Mouse (Mus musculus) heart, postnatal 36 days (tissue): ENCODE data around the gene Hoxd13. TPM values are rescaled to one million over a fixed set of nuclear protein-coding genes. Genes with fewer than 3 reads are reported as not detected.
A peak's percentile ranks its signal among the peaks of the same experiment; 100 is the strongest.

Experiments
- DNase-seq, 2 experiments: peaks; one replicate each; pipeline ENCODE4 v3.0.0; 2021 to 2022
- intact Hi-C: fragments of 180-260 bp; cut with DNase I; formaldehyde crosslinking; loops from one replicate; pipeline ENCODE4 v1.15.1; 2025
- total RNA-seq, 2 experiments: library from RNA; stranded (reverse); gene quantifications; 2 replicates each; pipeline ENCODE4 v1.2.3; 2021

The Hoxd13 gene
- total RNA-seq, 2 experiments from 2014 or later: not detected

DNA sequence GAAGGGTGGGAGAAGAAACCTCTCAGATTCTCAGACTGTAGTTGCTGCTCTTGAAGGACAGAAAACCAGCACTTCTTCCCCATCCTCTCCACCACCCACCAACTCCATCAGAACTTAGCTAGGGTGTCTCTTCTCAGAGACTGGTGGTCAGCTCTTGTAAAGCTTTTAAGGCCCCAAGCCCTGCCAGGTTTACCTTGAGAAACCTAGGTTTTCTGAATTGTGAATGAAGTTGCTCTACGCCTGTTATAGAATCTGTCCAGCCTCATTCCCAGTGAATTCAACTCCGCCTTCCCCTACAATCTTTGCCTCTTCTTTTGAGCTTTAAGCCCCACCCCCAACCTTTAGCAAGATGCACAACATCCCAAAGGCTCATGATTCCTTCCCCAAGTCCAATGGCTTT is 9.0 kb downstream of the Hoxd13 start:
- intact Hi-C loops: no loop called here
- DNase-seq: no peak

GRCm38 (mm10) chr2:74678891-74679595 is 10.9 kb downstream of the Hoxd13 start, which contains the start of gene Hoxd11:
Hoxd11 (plus strand) TSS chr2:74679557.
- intact Hi-C loops: no loop called here
- no peak for DNase-seq

GRCm38 (mm10) chr2:74679596-74679971 is 11.5 kb downstream of the Hoxd13 start:
- no peak for DNase-seq
- intact Hi-C loops: no loop called here

DNA sequence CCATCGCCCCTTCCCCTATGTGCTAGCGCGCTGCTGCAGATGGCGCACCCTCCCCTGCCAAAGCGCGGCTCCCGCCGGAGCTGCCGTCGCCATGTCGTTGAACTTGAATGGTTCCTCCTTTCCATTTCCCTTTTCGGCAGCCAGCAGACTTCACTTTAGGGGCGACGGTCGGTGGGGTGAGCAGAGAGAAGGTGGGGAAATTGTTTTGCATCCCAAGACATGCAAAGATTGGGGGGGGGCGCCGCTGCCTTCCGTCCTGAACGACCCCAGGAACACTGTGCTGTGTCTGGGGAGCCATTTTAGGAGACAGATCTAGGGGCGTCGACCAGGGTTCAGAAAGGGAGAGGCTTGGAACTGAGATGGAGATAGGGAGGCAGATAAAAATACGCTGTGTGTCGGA is 11.9 kb downstream of the Hoxd13 start:
- intact Hi-C loops: no loop called here
- no peak for DNase-seq

DNA sequence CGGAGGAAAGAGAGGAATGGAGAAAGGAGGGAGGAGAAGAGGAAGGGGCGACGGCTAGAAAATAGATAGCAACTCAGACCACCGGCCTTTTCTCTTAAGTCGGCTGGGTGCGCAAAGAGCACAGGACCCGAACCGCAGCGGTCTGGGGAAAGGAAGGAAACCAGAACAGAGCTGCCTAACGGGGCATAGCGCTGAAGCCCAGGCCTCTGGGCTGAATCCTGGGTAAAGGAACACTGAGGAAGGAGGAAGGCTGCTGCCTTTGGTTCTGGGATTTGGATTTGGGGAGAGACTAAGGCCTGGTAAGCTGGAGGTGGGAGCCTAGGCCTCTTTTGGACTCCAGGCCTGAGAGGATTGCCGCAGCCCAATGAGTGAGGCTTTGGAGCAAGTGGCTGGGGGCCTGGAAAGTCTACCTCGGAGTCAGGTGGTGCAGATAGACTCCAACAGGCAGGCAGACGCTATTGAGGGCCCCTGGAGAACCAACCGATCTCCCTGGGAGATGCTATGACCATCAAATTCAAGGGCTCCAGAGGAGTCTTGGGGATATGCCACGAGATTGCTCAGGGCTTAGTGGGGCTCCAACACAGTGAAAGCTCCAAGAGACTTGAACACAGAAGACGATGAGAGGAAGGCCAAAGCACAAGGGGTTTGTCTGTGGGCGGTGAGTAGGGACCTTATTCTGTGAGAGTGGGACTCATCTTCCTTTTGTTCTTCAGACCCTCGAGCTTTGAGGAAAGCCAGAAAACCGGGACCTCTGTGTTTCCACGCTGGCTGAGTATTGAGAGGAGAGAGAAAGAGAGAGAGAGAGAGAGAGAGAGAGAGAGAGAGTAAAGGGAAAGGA is 12.7 kb downstream of the Hoxd13 start:
- no peak for DNase-seq
- intact Hi-C loops: no loop called here

GRCm38 (mm10) chr2:74681594-74682531 is 13.8 kb downstream of the Hoxd13 start:
- intact Hi-C loops: no loop called here
- DNase-seq: no peak

GRCm38 (mm10) chr2:74682796-74683195 is 14.7 kb downstream of the Hoxd13 start:
- intact Hi-C loops: no loop called here
- DNase-seq: no peak

DNA sequence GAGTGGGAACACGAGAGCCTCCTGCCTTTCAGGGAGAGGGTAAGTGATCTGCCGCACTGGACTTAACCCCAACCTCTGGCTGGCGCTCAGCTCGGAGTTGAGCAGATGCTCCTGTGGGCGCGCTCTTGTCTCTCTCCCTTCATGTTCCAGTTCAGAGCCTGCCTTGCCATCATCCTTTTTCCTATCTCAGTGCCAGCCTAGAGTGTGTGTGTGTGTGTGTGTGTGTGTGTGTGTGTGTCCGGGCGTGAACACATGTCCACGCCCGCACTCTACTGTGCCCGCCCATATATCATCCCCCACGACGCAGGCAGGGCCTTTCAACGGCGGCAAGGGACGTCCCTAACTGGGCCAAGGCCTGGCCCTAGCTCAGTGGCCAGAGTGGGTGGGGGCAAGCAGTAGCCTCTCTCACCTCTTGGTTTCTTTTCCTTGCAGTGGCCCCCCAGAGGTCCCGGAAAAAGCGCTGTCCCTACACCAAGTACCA is 15.4 kb downstream of the Hoxd13 start:
- no peak for DNase-seq
- intact Hi-C loops: no loop called here

DNA sequence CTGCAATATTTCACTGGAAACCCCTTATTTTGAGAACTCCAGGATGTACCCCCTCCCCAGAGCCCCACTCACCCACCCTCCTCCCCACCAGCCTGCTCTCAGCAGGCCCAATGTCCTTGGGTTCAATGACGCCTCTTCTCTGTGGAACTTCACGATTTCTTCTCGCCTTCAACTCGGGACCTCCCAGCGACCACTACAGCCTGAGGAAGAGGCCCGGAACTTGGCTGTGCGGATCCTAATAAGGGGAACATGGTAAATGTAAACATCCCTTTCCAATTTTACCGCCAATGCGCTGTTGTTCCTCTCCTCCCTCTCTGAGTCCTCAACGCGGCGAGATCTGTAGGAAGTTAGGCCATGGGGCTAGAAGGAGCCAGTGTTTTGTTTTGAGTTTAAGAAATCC is 16.0 kb downstream of the Hoxd13 start:
- intact Hi-C loops: no loop called here
- no peak for DNase-seq

DNA sequence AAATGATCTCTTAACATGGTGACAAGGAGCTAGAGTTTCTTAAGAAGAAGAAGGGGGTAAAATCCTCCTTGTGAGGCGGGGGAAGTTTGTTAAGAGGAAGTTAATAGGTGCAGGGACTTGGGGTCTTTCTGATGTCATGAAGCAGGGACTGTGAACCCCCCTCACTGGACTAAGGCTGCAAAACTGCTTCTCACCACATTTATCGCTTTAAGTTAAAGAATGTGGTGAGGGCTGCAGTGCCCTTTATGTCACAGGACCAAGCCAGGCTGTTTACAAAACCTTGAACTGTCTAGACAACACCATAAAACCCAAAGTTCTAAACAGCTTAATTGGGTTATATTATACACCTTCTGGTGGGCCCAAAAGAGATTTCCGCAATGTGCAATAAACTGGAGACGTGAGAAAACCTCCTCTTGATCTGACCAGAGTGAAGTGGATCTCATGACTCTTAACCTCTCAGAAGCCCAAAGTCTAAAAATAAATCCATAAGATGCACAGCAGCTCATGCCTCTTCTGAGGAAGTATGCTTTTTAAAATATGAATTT is 17.0 kb downstream of the Hoxd13 start:
- intact Hi-C loops: no loop called here
- DNase-seq: no peak

DNA sequence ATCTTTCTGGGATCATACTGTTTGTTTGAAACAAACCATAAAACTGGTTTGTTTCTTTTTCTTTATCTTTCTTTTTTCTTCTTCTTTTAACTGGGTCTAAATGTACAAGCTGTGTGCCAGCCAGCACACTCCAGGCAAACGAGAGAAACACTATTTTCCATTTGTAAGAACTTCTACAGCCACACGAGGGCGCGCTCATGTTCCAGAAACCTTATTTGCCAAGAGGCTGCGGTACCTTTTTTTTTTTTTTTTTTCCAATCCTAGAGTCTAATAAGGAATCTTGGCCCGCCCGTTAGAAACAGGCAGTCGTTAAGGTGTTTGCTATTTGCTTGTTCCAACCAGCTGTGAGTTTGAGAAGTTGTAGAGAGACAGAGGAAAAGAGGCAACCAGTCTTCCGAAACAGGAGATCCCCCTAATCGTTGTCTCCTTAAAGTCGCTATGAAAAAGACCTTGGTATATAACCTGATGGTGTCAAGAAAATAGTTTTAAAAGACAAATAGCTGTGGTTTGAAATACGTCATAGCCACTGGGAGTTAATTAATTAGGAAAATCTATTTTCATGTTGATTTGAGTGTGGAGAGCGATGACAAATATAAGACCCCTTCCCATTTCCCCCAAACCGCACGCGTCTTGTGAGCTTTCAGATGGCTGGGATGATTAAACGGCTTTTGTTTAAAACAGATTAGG is 18.3 kb downstream of the Hoxd13 start:
- intact Hi-C loops: no loop called here
- DNase-seq: peak in 1 of 2 experiments; percentile 61

GRCm38 (mm10) chr2:74686988-74687697 is 19.0 kb downstream of the Hoxd13 start:
- intact Hi-C loops: no loop called here
- no peak for DNase-seq

GRCm38 (mm10) chr2:74687698-74688555 is 19.8 kb downstream of the Hoxd13 start:
- intact Hi-C loops: no loop called here
- DNase-seq: no peak

DNA sequence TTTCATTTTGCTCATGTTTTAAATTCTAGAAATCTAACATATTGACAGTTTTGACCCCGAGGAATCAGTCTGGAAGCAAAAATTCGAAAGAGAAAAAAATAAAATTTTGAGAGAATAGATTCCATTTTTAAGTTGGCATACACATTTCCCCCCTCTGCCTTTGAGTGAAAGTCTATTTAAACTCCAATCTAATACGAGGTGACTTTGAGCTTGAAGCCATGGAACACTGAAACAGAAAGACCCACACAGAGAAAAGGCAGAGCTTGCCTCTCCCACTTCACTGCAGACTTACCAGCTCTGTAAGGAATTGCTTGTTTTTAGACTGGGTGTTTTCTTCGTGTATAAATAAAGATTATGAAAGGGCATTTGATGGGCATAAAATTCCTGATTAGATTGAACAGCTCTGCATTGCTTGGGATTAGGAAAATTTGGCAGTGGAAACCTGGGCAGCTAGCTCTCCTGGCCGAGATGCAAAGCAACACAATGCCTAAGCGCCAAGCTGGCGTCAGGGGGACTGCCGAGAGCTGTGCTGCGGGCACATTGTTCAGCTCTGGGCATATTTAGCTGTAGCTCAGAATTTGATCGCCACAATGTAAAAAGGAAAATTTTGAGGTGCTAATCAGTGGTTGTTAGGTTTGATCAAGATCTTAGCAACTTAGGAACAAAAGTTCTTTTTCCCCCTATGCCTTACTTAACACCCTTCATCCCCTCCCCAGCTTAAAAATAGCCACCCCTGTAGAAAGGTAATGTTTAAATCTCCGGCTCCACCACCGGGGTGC is 20.9 kb downstream of the Hoxd13 start:
- intact Hi-C loops: no loop called here
- DNase-seq: no peak

- intact Hi-C loops: loop anchor here (10.0 kb wide), 1 partner anchor 1415 kb away; the partner anchor contains the start of gene Sp9
- DNase-seq: no peak
Observed at GRCm38 (mm10) chr2:74689574-74690337, 21.6 kb downstream of the Hoxd13 start.

- no peak for DNase-seq
- intact Hi-C loops: loop anchor here (10.0 kb wide), 1 partner anchor 1416 kb away; the partner anchor contains the start of gene Sp9
Observed at GRCm38 (mm10) chr2:74690338-74690716, 22.2 kb downstream of the Hoxd13 start.
